Mouse (Mus musculus) neural tube, embryonic 15.5 days (tissue): ENCODE measurements around the gene Itgb3. TPM values are rescaled to one million over a fixed set of nuclear protein-coding genes. Genes with fewer than 3 reads are reported as not detected.

Experiments used
- ATAC-seq: fragments of 200-750 bp; cut with Nextera tagmentation; 2 replicates; pipeline ENCODE4 v1.8.0; 2017; ENCODE audit warnings: mild to moderate bottlenecking, moderate TSS enrichment, moderate library complexity; ENCODE audit not compliant: low FRiP score
- H3K27ac ChIP-seq: fragments of 300-500 bp; sonication (generic); replicated peaks from 2 replicates; pipeline ENCODE4 v1.5.1; 2015; ENCODE audit warnings: mild to moderate bottlenecking, inconsistent platforms
- H3K27me3 ChIP-seq: fragments of 300-500 bp; sonication (generic); replicated peaks from 2 replicates; pipeline ENCODE4 v1.6.1; 2015; ENCODE audit warnings: inconsistent platforms
- H3K36me3 ChIP-seq: fragments of 300-500 bp; sonication (generic); 2 replicates; pipeline ENCODE4 v1.6.1; 2015; ENCODE audit warnings: inconsistent platforms
- H3K4me1 ChIP-seq: fragments of 300-500 bp; sonication (generic); 2 replicates; pipeline ENCODE4 v1.6.1; 2015; ENCODE audit warnings: inconsistent platforms
- H3K4me2 ChIP-seq: fragments of 300-500 bp; sonication (generic); 2 replicates; pipeline ENCODE4 v1.6.1; 2015; ENCODE audit warnings: inconsistent platforms, mild to moderate bottlenecking, moderate library complexity
- H3K4me3 ChIP-seq: fragments of 300-500 bp; sonication (generic); replicated peaks from 2 replicates; pipeline ENCODE4 v1.5.1; 2015; ENCODE audit warnings: mild to moderate bottlenecking, inconsistent platforms
- H3K9ac ChIP-seq: fragments of 300-500 bp; sonication (generic); replicated peaks from 2 replicates; pipeline ENCODE4 v1.6.1; 2015; ENCODE audit warnings: mild to moderate bottlenecking, inconsistent platforms
- H3K9me3 ChIP-seq: fragments of 300-500 bp; sonication (generic); replicated peaks from 2 replicates; pipeline ENCODE4 v1.6.1; 2016; ENCODE audit warnings: inconsistent platforms
- WGBS: fragments of 180-500 bp; shearing (Covaris S2); methylation state at CpG from one replicate; pipeline ENCODE4 v1.1.7; 2015; ENCODE audit warnings: mixed read lengths; 5-methylcytosine and 5-hydroxymethylcytosine counted together
- polyA plus RNA-seq: library from polyadenylated mRNA; unstranded; fragments of >200 nt; fragmentation: Nextera tagmentation; extraction: Ambion mirVana; gene quantifications from 2 replicates; pipeline ENCODE4 v1.2.1, GENCODE M21; 2015

The Itgb3 gene
- polyA plus RNA-seq, 1 experiment from 2014 or later = 1.9 TPM

GRCm38 (mm10) chr11:104664441-104664840 is 56.6 kb downstream of the Itgb3 start:
- Histone ChIP-seq H3K27ac (no peak overlapping the region), H3K4me2 (no peak overlapping the region)
- ATAC-seq = no peak

GRCm38 (mm10) chr11:104667399-104667798 is 59.6 kb downstream of the Itgb3 start:
- no peak for ATAC-seq
- Histone ChIP-seq H3K27me3 (no peaks in the 10 kb centered on the region), H3K4me3 (no peak overlapping the region), H3K9ac (no peak overlapping the region), H3K4me1 (no peaks in the 10 kb centered on the region), H3K27ac (no peak overlapping the region), H3K4me2 (no peak overlapping the region), H3K36me3 (no peaks in the 10 kb centered on the region), H3K9me3 (no peaks in the 10 kb centered on the region)
- 84% methylated on average over 5 of the region's 5 CpGs for WGBS

More at GRCm38 (mm10) chr11:104664441-104664840, 56.6 kb downstream of the Itgb3 start:
- Histone ChIP-seq H3K9me3 (no peaks in the 10 kb centered on the region), H3K27me3 (no peaks in the 10 kb centered on the region), H3K4me3 (no peak overlapping the region), H3K4me1 (no peaks in the 10 kb centered on the region), H3K9ac (no peak overlapping the region), H3K36me3 (no peaks in the 10 kb centered on the region)

- Histone ChIP-seq H3K9me3 (no peaks in the 10 kb centered on the region), H3K27me3 (no peaks in the 10 kb centered on the region), H3K9ac (no peak overlapping the region), H3K4me1 (no peaks in the 10 kb centered on the region), H3K4me2 (no peak overlapping the region), H3K36me3 (no peaks in the 10 kb centered on the region), H3K4me3 (no peak overlapping the region), H3K27ac (no peak overlapping the region)
- WGBS = 68% methylated on average over 4 of the region's 4 CpGs
- ATAC-seq = no peak
These were observed 65.6 kb downstream of the Itgb3 start for GRCm38 (mm10) chr11:104673412-104673811.

- Histone ChIP-seq H3K36me3 (no peaks in the 10 kb centered on the region), H3K9me3 (no peaks in the 10 kb centered on the region), H3K4me2 (no peak overlapping the region), H3K4me3 (no peak overlapping the region), H3K4me1 (no peaks in the 10 kb centered on the region), H3K27ac (no peak overlapping the region), H3K9ac (no peak overlapping the region), H3K27me3 (no peaks in the 10 kb centered on the region)
- WGBS = 93% methylated on average over 11 of the region's 11 CpGs
- ATAC-seq = no peak
These were observed 67.0 kb downstream of the Itgb3 start for GRCm38 (mm10) chr11:104674768-104675167.

GRCm38 (mm10) chr11:104685548-104685947 is 77.7 kb downstream of the Itgb3 start, which contains the start of gene Gm11639:
Gene Gm11639, plus strand, starts transcription at chr11:104685707.
- Histone ChIP-seq H3K9ac (no peak within 1 kb of the TSS), H3K4me2 (peak within 1 kb of the TSS; percentile 42), H3K36me3 (no peaks in the 10 kb centered on the region), H3K9me3 (no peaks in the 10 kb centered on the region), H3K27ac (no peak within 1 kb of the TSS), H3K4me3 (peak within 1 kb of the TSS; percentile 10; the same call in 1 of the 2 replicates), H3K4me1 (no peaks in the 10 kb centered on the region), H3K27me3 (no peaks in the 10 kb centered on the region)
- 25% methylated on average over 23 of the region's 23 CpGs for WGBS
- ATAC-seq = no peak

- WGBS = 87% methylated on average over 6 of the region's 6 CpGs
- Histone ChIP-seq H3K27ac (no peak overlapping the region), H3K4me2 (no peak overlapping the region), H3K9me3 (no peaks in the 10 kb centered on the region), H3K4me1 (no peaks in the 10 kb centered on the region), H3K27me3 (no peaks in the 10 kb centered on the region), H3K36me3 (no peaks in the 10 kb centered on the region), H3K4me3 (no peak overlapping the region), H3K9ac (no peak overlapping the region)
- no peak for ATAC-seq
These were observed 85.4 kb downstream of the Itgb3 start for GRCm38 (mm10) chr11:104693235-104693634.

- Histone ChIP-seq H3K4me2 (peak overlapping the region; percentile 45), H3K36me3 (no peaks in the 10 kb centered on the region), H3K9ac (no peak overlapping the region), H3K4me1 (peaks cover 5% of the 10 kb centered on the region; the same call in 1 of the 2 replicates), H3K27ac (0 out of 2 replicates have a peak overlapping the region, but pooled peaks have one; percentile 6), H3K9me3 (no peaks in the 10 kb centered on the region), H3K4me3 (no peak overlapping the region), H3K27me3 (no peaks in the 10 kb centered on the region)
- WGBS = 37% methylated on average over 15 of the region's 15 CpGs
- ATAC-seq = no peak
These were observed 96.3 kb downstream of the Itgb3 start for GRCm38 (mm10) chr11:104704097-104704496.

- no peak overlapping the region for H3K27ac ChIP-seq
- no peak overlapping the region for H3K4me2 ChIP-seq
- peaks cover 5% of the 10 kb centered on the region; the same call in 1 of the 2 replicates for H3K4me1 ChIP-seq
- H3K9me3 ChIP-seq = no peaks in the 10 kb centered on the region
- no peaks in the 10 kb centered on the region for H3K36me3 ChIP-seq
- no peak overlapping the region for H3K4me3 ChIP-seq
- 75% methylated on average over 2 of the region's 2 CpGs for WGBS
- no peak overlapping the region for H3K9ac ChIP-seq
- no peaks in the 10 kb centered on the region for H3K27me3 ChIP-seq
- ATAC-seq = no peak
These were observed 99.3 kb downstream of the Itgb3 start for GRCm38 (mm10) chr11:104707084-104707483.

Other genes starting within 250 kb of the Itgb3 start
- 23.1 and 23.3 TPM in 2 replicates for gene Kansl1, start 139.1 kb upstream of the Itgb3 start, polyA plus RNA-seq
- 34.8 and 39.1 TPM in 2 replicates for gene Cdc27, start 57.4 kb upstream of the Itgb3 start, polyA plus RNA-seq
- 16.2 and 19.5 TPM in 2 replicates for gene Myl4, start 57.3 kb upstream of the Itgb3 start, polyA plus RNA-seq
- gene Gm11639, start 77.7 kb downstream of the Itgb3 start, polyA plus RNA-seq = 0.23 and 0.31 TPM in 2 replicates